Mouse (Mus musculus) kidney, adult 18-20 months (tissue): ENCODE results near the gene Gabra4.
"Not testable (repeated sequence)": the region's sequence is repeated elsewhere in the genome, so short reads cannot be mapped to it uniquely, and the experiment has no call there.

Experiments
- DNase-seq: peaks from one replicate; pipeline ENCODE4 v3.0.0; 2021

The Gabra4 gene

DNA sequence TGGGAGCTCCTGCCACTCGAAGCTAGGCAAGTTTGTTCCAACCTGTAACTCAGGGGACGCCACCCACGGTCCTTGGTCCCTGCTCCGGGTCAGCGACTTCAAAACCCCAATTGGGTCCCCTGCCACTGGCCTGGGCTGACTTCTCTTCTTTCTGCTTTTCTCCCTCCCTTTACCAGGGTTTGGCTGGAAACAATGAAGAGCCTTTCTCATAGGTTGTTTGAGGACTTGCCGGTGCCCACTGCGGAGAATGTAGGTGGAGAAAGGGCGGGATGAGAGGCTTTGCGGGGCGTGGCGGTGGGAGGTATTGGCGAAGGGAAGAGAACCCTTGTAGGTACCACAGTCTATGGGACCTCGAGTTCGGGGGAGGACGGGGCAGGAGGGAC, at the start of gene Gabra4:
Gene Gabra4 (minus strand): TSS at position 194 of the 383 bp plus-strand sequence.
- peak; percentile 13 for DNase-seq

DNA sequence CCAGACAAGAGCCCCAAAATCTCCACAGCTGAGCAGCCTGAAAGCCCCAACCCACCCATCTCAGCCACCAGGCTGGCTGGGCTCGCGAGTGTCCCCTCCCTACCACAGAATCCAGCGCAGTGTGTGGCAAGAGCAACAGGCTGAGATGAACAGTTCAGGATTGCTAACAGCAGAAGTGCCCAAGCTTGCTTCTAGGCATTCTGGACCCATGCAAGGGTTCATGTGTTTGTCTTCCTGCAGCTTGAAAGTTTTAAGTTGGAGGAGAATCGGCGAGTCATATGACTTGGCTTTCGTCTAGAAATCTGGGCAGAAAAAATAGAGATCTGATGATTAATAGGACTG, 43.1 kb upstream of the Gabra4 start:
- DNase-seq, result no peak

DNA sequence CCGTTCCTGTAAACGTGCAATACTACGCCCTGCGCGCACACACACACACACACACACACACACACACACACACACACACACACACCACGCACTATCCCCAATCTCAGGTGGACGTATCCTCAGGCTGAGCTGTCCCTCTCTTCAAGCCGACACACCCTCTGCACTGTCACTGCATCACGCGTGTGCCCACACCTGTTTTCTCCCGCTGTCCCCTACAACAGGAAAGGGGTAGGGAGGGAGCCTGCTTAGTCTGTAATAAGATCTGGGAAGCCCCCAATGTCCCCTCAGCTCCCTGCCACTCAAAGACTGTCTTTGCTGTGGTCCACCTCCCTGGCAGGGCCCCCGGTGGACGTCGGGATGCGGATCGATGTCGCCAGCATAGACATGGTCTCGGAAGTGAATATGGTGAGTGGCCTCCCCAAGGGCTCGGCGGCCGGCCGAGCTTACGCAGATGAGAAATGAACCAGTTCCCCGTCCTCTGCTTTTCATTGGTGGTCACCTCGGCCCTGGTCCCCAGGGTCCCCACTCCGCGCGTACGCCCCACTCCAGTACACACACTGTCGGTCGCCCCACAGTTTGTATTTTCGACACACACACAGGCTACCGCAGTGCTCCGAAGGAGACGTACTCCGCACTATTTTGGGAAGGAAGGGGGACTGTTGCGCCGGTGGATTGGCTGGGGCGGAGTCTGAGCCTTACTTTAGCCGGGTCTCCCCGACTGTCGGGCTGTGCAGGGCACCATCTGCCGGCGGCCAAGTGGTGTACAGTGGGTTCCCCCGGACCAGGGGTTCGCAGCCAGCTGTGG, 42.6 kb upstream of the Gabra4 start:
- DNase-seq, result peak; percentile 8

DNA sequence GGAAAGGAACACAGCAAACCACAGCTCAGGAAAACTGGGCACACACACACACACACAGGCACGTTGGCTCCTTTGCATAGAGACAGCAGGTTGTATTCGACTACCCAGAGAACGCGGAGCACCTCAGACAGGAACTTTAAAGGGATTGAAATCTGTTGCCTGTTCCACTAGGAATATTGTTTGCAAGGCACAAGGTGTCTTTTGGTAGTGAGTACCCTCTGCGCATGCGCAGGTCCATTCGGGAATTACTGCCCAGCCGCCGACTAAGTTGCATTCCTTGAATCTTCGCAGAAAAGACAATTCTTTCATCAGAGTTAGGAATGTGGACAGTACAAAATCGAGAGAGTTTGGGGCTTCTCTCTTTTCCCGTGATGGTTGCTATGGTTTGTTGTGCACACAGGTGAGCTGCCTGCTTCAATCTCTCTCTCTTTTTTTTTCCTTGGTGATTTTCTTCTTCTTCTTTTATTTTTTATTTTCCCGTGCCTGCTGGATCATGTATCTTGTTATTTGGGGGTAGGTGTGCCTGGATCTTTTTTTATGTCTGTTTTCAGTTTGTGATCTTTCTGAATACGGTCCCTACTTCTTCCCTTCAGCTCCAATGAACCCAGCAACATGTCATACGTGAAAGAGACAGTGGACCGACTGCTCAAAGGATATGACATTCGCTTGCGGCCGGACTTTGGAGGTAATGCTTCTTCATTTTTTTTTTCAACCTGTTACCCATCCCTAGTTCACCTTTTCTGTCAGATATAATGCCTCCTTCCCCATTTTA, 41.8 kb upstream of the Gabra4 start:
- peak; percentile 20 for DNase-seq

DNA sequence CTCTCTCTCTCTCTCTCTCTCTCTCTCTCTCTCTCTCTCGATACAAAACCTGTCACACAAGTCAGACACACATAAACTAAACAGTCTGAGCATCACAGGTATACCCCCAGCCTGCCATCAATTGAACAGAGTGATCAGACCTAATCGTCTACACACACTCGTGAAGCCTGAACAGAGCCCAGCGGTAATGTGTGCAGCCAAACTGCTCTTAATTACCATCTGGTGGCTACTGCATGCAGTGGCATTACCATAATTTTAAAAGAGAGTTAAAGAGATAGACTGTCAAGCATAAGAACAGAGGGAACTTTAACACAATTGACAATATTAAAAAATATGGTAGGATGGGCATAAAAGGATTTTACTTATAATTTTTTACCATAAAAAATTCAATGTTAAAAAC, 7.5 kb upstream of the Gabra4 start:
- DNase-seq, result no peak

DNA sequence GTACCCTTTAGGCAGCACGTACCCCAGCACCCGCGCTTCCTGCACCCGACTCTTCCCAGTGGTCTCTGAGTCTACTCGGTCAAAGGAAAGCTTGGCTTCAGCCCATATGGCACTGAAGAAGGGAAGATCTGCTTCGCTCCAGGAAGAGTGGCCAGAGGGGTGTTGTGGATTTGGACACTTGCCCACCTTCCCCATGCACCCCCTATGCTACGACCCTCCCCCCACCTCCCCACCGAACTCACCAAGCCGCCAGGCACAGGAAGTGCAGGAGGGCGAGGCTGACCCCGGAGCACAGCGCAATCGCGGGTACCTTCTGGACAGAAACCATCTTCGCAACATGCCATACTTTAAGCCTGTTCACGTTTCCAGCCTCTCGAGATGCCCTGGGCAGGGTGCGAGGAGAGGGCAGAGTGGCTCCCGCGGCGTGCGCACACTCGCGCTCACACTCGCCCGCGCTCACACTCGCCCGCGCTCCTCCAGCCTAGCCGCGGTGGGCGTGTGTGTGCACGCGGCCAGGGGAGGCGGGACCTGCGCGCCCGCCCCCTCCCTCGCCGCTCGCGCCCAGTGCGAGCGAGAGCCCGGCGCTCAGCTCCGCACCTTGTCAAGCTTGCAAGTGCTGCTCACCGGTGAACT, 510 bp downstream of the Gabra4 start, which contains the start of gene Gabrb1:
Gene Gabrb1 (plus strand): TSS at position 632 of the 633 bp plus-strand sequence.
- DNase-seq, result peak; percentile 15

DNA sequence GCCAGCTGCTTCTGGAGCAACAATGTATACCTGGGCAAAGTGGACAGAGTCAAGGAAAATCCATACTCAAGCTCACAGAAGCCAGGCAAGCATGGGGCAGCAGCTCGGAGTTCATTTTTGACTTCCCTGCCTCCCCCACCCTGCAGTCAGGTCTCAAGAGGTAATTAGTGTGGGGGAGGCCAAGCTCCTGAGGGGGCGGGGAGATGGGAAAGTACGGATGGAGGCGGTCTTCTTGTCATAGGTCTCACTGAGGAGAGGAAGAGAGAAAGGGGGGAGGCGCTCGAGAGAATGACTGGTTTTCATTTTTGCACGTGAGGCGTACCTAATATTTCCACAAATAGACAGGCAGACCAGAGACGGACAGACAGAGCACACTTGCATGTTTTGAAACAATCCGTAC, 1.3 kb downstream of the Gabra4 start:
- DNase-seq, result no peak

DNA sequence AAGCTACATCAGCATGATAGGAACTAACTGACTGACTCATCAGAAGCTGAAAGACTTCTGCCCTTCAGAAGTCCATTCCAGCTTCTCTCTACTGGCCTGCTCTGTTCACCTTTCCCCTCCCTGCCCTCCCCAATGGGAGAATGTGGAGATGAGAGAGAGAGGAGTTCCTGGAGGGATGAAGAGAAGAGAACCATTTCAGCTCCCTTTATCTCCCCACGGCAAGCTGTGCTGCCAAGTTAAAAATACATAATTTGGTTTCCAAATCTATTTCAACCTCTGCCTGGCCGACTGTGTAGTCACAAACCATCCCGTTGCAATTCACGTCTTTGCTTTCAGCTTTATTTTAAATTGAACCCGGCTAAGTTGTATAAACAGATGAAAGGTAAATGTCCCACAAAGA, 4.1 kb downstream of the Gabra4 start:
- DNase-seq, result no peak

DNA sequence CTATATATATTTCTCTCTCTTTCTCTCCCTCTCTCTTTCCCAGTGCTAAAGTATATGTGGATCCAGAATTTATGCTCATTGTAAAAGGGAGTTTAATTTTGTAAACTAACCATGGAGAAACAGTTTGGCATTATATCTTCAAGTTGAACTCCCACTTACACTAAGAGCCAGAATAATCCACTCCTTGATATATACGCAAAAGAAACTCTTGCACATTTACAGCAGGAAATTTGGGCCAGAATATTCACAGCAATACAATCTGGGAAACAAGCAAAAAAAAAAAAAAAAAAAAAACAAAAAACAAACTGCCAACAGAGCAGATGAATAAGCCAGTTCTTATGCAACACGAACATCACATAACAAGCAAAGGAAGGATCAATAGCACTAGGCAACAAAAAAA, 10.0 kb downstream of the Gabra4 start:
- no peak for DNase-seq

DNA sequence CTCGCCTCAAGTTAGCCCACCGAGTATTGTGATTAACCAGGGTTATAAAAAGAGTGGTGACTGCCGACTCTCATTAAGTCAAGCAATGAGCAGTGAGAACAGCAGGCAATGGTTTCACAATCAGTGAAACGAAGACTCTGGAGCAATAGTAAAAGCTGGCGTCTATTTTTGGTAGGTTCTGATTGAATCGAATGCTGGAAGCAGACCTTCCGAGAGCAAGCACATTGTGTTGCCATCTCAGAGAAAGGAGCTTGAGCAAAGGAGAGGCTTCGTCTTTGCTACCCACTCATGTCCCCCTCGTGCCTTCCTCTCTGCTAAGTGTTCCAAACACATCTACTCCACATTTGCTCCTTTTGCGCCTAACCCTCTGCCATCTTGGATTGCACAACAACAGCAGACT, 18.3 kb downstream of the Gabra4 start:
- DNase-seq, result no peak

DNA sequence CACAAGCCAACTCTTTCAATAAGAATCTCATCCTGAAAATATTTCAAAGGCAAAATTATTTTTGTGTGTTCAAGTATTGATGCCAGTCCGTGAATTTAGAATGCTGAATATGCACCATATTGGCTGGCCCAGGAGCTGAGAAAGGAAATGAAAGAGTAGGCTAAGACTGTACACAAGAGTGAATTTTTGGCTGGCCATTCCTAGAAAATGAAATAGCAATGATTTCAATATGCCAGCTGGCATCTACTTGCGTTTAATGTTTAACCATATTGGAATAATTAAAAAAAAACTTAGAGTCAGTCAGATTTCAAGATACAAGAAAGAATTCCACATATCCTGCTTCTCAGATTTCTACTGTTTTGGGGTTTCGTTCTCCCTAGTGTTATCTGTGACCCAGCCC, 30.3 kb downstream of the Gabra4 start:
- DNase-seq, result no peak

DNA sequence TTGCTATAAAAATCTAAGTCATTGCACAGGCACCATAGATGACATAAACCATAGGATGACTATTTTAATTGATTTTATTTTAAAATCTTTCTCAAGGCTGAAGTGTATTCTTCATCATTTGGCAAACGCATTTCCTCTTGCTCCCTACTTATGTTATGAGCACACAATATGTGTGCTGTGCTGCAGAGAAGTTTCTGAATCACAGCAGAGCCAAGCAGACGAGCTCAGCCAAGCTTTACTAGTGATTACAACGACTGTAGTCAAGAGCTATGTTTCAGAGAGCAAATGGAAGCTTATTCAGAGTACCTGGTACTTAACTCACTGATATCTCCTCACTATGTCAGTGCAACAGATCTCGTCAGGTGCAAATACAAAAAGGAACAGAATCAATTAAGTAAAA, 41.4 kb downstream of the Gabra4 start:
- DNase-seq, result no peak

DNA sequence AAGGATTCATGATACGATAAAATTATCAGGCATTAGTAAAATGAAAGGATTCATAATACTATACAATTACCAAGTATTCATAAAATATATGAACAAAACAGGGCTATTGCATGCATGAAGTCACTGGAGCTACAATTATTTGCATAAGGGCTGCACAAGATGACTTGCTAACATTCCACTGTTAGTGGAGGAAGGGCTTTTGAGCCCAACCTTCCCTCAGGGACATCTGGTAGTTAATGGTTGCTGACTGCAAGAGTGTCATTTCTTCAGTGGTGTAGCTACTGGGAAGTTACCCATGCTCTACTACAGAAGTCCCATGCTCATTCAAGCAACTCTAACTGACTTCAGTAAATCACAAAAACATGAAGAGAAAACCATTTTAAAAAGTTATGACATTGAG, 43.8 kb downstream of the Gabra4 start:
- DNase-seq, result no peak

DNA sequence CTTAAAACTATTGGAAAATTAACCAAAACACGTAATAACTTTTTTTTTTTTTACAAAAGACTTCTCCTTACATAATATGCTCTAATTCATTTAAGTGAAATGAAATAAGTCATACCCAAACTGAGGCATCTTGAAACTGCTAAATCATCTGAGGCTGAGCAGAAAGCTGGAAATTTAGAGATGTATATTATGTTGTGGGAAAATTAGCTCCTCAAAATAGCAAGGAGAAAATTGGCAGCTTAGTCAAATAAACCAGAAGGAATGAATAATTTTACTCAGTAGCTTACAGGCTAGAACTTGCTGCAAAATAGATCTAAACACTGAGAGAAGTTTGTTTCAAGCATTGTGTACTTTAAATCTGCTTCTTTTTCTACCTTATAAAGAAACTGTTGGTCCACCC, 49.4 kb downstream of the Gabra4 start:
- DNase-seq, result no peak

DNA sequence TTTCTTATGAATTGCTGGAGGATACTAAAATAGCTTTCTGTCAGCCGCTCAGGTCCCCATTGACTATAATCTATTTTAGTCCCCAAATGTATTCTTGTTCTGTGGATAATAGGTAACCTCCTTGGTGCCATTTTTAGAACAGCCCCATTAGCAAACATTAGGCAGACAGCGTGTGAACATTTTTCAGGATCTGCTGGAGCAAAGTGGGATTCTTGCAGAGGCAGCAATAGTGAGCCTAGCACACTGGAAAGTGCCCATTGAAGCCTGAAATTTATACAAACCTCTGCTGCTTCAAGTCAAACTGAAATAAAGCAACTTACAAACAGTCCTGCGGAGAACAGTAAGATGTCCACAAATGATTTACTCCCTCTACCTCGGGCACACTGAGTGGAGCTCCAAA, 51.2 kb downstream of the Gabra4 start:
- DNase-seq, result no peak

DNA sequence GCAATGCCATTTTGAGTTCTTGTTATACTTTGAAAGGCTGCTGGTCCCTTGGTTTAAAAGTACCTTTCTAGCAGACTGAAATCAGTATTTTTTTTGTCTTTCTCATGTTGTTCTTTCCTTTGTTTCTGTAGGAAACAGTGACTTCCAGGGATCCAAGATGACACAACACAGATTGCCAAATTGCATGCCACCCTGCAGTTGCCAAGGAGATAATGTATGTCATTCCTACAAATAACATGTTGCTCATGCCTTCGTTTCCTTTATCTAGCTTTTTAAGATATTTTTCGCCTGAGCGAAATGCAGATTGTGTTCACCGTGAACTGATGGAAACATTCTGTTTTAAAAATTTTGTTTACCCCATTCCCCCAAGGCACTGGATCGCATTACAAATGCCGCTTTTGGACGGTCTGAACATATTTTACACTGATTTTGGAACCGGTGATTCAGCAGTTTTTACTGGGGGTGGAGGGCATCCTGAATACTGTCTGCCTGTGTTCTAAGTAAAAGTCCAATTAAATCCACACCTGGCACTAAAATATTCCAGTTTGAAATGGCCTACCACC, 53.9 kb downstream of the Gabra4 start:
- no peak for DNase-seq

DNA sequence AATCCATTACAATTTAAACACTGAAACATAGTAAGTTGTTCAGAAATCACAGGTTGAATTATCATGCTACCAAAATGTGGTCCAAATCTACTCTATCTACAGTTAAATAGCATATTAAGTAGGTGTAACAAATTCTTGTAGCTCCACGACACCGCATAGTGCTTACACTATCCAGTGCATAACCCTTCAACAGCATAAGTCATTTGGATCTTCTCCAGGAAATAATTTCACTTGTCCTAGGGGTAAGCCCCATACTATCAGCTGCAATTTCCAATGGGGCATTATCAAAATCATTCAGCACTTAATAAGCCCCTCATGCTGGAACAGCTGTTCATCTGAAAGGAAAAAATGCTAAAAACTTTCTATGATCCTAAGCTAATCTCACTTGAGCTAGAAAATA, 62.8 kb downstream of the Gabra4 start:
- no peak for DNase-seq

DNA sequence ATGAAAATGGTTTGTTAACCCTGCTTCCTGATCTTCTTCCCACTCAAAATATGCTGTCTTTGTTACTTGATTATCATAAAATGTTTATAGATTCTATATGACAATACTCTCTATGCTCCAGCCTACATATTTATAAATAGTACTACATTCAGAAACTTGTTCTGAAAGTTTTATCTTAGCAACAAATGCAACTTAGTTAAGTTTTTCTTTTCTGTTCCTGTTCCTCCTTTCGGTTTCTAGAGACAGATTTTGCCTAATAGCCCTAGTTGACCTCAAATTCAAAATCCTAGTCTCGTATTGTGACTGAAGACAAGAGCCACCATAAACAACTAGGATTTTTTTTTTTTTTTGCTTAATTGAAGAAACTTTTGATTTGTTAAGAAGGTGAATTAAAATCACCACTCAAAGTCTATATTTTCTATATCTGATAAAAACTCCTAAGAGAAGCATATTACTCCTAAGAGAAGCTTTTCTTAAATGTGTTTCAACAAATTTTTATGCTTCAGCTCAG, 64.3 kb downstream of the Gabra4 start:
- no peak for DNase-seq

DNA sequence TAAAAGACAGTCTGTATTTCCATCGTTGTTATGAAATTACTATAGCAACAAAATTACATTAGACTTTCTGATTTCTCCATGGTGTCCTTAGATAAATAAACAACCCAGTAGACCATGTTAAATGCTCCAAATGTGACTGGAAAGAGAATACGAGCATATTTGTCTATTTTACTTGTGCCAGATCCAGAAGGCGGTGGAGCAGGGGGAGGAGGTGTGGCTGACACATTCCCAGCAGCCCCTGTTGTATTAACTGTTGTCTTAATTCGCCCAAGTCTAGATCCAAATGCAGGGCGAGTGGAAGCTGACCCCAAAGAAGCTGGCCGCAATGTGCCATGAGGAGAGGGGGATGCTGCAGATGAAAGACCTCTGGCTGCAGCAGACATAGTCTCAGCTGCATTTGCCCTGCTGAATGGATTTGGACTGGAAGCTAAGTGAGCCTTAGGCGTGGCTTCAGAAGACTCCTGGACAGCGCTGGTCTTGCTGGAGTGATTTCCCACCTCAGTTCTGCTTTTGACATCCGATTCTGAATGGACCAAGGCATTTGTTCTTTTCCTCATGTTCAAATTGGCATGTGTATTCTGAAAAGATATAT, 86.4 kb downstream of the Gabra4 start:
- no peak for DNase-seq

DNA sequence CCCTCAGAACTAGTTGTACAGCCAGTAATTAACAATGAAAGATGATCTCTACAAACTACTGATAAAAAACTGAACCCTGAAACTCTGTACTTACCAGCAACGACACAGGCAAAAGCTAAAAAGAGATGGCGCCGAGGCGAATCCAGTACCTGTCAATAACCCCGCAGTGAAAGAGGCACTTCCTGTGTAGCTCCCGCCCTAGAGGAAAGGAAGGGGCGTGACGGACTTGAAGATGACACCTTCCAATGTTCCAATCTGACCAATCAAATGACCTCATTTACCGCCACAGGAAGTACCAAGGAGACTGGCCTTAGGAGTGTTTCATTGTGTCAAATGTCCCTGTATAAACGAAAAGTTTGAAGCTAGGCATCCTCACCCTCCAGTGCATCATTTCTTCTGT, 110.0 kb downstream of the Gabra4 start, which contains the start of gene Cox7b2:
Gene Cox7b2 (minus strand): TSS at position 127 of the 400 bp plus-strand sequence.
- DNase-seq, result no peak

DNA sequence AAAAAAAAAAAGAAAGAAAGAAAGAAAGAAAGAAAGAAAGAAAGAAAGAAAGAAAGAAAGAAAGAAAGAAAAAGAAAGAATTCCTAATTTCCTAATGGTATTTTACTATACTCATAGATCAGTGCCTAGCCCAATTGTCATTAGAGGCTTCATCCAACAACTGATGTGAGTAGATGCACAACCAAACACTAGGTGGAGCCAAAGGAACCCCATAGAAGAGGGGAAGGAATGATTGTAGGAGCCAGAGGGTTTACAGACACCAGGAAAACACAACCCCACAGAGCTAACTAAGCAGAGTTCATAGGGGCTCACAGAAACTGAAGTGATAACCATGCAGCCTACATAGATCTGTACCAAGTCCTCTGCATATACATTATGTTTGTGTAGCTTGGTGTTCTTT, 112.6 kb downstream of the Gabra4 start:
- no peak for DNase-seq

DNA sequence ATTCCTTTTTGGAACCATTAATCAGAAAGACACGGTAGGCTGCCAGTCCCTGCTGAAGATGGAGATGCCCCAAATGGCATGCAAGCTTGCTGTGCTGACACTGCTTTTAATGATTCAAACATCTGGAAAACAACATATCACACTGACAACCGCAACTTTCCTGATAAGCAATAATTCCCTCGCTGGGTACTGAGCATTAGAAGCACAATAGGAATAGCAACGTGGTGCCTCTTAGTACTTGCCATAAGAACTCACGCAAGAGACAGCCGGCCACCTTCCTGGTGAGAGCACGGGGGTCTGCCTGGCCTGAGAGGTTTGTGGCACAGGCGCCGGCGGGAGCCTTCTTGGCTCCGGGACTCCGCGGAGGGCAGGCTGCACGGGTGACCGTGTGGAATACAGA, 132.6 kb downstream of the Gabra4 start:
- DNase-seq, result not testable (repeated sequence)
